Mouse (Mus musculus) heart, postnatal 0 days (tissue): ENCODE data around the gene Pitx2.

Experiments used
- CTCF ChIP-seq: IDR thresholded peaks from 2 replicates; pipeline ENCODE4 v1.5.1; 2016; ENCODE audit warnings: antibody characterized with exemption, control low read depth, low read depth
- EP300 ChIP-seq: IDR thresholded peaks from 2 replicates; pipeline ENCODE4 v1.6.1; 2016; ENCODE audit warnings: antibody characterized with exemption, low read depth

- TF ChIP-seq EP300 = no peak
- no peak for TF ChIP-seq CTCF
These were observed 7.1 kb downstream of the Pitx2 start for GRCm38 (mm10) chr3:129206776-129207175.
